Mouse (Mus musculus): ENCODE measurements around the gene Catip. TPM values are rescaled to one million over a fixed set of nuclear protein-coding genes. Genes with fewer than 3 reads are reported as not detected.

Gene Catip
- 1.3 and 2.3 TPM in 2 replicates for polyA plus RNA-seq (2021; fragmentation: Nextera tagmentation)
- long read RNA-seq, experiment 1, partial matches to known transcripts = 0 of 5 reads
- long read RNA-seq, experiment 1, other reads (novel, unspliced or antisense) = 5 of 5 reads
- long read RNA-seq, experiment 2, partial matches to known transcripts = 0 of 5 reads
- long read RNA-seq, experiment 2, other reads (novel, unspliced or antisense) = 4 of 5 reads

GRCm38 (mm10) chr1:74361812-74362211, at the start of gene Catip:
TSS of gene Catip (plus strand) at chr1:74362108.

GRCm38 (mm10) chr1:74374980-74375379, 13.1 kb downstream of the Catip start, which contains the start of gene Slc11a1:
TSS of gene Slc11a1 (plus strand) at chr1:74375195.

GRCm38 (mm10) chr1:74390924-74391748, 29.2 kb downstream of the Catip start, which contains the start of gene Ctdsp1:
TSS of gene Ctdsp1 (plus strand) at chr1:74391509.

GRCm38 (mm10) chr1:74408589-74409504, 46.9 kb downstream of the Catip start, which contains the start of gene Vil1:
TSS of gene Vil1 (plus strand) at chr1:74409376.

Small RNAs within 50 kb of the gene (microRNA-seq; reads per million reads assigned to microRNA genes)
- gene Mir26b = 6,913 reads per million, percentile 93 among the genes with 10 or more reads in this experiment

Other genes with a start within 250 kb of the Catip start
- 10.8 and 13.1 TPM in 2 replicates for gene Tns1, start 237.7 kb upstream of the Catip start, polyA plus RNA-seq (2021; fragmentation: Nextera tagmentation)
- gene Rufy4, start 236.6 kb upstream of the Catip start, polyA plus RNA-seq (2021; fragmentation: Nextera tagmentation) = not detected in 2 replicates
- gene Cxcr2, start 208.1 kb upstream of the Catip start, polyA plus RNA-seq (2021; fragmentation: Nextera tagmentation) = 0.09 and 0.11 TPM in 2 replicates
- gene Cxcr1, start 167.5 kb upstream of the Catip start, polyA plus RNA-seq (2021; fragmentation: Nextera tagmentation) = not detected in 2 replicates
- 181 and 207 TPM in 2 replicates for gene Arpc2, start 126.0 kb upstream of the Catip start, polyA plus RNA-seq (2021; fragmentation: Nextera tagmentation)
- not detected in 2 replicates for gene Gpbar1, start 83.6 kb upstream of the Catip start, polyA plus RNA-seq (2021; fragmentation: Nextera tagmentation)
- 273 and 283 TPM in 2 replicates for gene Aamp, start 77.4 kb upstream of the Catip start, polyA plus RNA-seq (2021; fragmentation: Nextera tagmentation)
- gene Pnkd, start 77.2 kb upstream of the Catip start, polyA plus RNA-seq (2021; fragmentation: Nextera tagmentation) = 237 and 250 TPM in 2 replicates
- gene Tmbim1, start 56.5 kb upstream of the Catip start, polyA plus RNA-seq (2021; fragmentation: Nextera tagmentation) = 26.0 and 33.6 TPM in 2 replicates
- 1.3 and 3.5 TPM in 2 replicates for gene Slc11a1, start 13.1 kb downstream of the Catip start, polyA plus RNA-seq (2021; fragmentation: Nextera tagmentation)
- 4.4 and 5.3 TPM in 2 replicates for gene Ctdsp1, start 29.4 kb downstream of the Catip start, polyA plus RNA-seq (2021; fragmentation: Nextera tagmentation)
- 0.38 and 0.40 TPM in 2 replicates for gene Vil1, start 47.3 kb downstream of the Catip start, polyA plus RNA-seq (2021; fragmentation: Nextera tagmentation)
- gene Cnot9, start 143.9 kb downstream of the Catip start, polyA plus RNA-seq (2021; fragmentation: Nextera tagmentation) = 19.1 and 19.8 TPM in 2 replicates
- 19.1 and 19.4 TPM in 2 replicates for gene Plcd4, start 180.8 kb downstream of the Catip start, polyA plus RNA-seq (2021; fragmentation: Nextera tagmentation)
- gene Usp37, start 182.2 kb downstream of the Catip start, polyA plus RNA-seq (2021; fragmentation: Nextera tagmentation) = 12.2 and 20.4 TPM in 2 replicates
- gene Zfp142, start 226.1 kb downstream of the Catip start, polyA plus RNA-seq (2021; fragmentation: Nextera tagmentation) = 8.6 and 9.7 TPM in 2 replicates
- gene Bcs1l, start 226.2 kb downstream of the Catip start, polyA plus RNA-seq (2021; fragmentation: Nextera tagmentation) = 21.9 and 22.1 TPM in 2 replicates
- 17.9 and 19.7 TPM in 2 replicates for gene Rnf25, start 239.3 kb downstream of the Catip start, polyA plus RNA-seq (2021; fragmentation: Nextera tagmentation)
- 0.70 and 0.83 TPM in 2 replicates for gene Stk36, start 239.3 kb downstream of the Catip start, polyA plus RNA-seq (2021; fragmentation: Nextera tagmentation)

Data from layer of hippocampus, adult 6 months (tissue).